Mouse (Mus musculus): ENCODE data around the gene Shank1. TPM values are rescaled to one million over a fixed set of nuclear protein-coding genes. Genes with fewer than 3 reads are reported as not detected.

The Shank1 gene
- total RNA-seq, 2 experiments from 2014 or later, result 566 to 582 TPM

Other genes with a start within 250 kb of the Shank1 start
- gene Klk1b21, start 207.9 kb upstream of the Shank1 start, total RNA-seq (2021), result not detected
- not detected for gene Klk1b22, start 197.6 kb upstream of the Shank1 start, total RNA-seq (2021)
- gene Klk1b16, start 173.5 kb upstream of the Shank1 start, total RNA-seq (2021), result not detected
- not detected for gene Klk1b24, start 122.0 kb upstream of the Shank1 start, total RNA-seq (2021)
- not detected for gene Klk1b3, start 112.1 kb upstream of the Shank1 start, total RNA-seq (2021)
- gene Klk1b4, start 102.8 kb upstream of the Shank1 start, total RNA-seq (2021), result not detected
- gene Klk1b5, start 94.3 kb upstream of the Shank1 start, total RNA-seq (2021), result not detected
- gene Klk1, start 84.9 kb upstream of the Shank1 start, total RNA-seq (2021), result not detected
- gene Gm36864, start 74.1 kb upstream of the Shank1 start, total RNA-seq (2021), result not detected
- 1 to 10 TPM; 1.4 to 1.5 TPM for gene 1700028J19Rik, start 63.6 kb upstream of the Shank1 start, total RNA-seq (2021)
- 100 to 1,000 TPM in 1 of 2 experiments, 10 to 100 TPM in 1; 83.1 to 105 TPM for gene 2410002F23Rik, start 63.5 kb upstream of the Shank1 start, total RNA-seq (2021)
- gene Acp4, start 52.9 kb upstream of the Shank1 start, total RNA-seq (2021), result not detected
- gene Gm15517, start 48.8 kb upstream of the Shank1 start, total RNA-seq (2021), result not detected
- 1 to 10 TPM; 2.5 to 2.8 TPM for gene Clec11a, start 3.4 kb upstream of the Shank1 start, total RNA-seq (2021)
- 10 to 100 TPM; 95.5 to 98.4 TPM for gene Syt3, start 73.8 kb downstream of the Shank1 start, total RNA-seq (2021)
- 1 to 10 TPM; 2.3 TPM for gene 1700008O03Rik, start 75.6 kb downstream of the Shank1 start, total RNA-seq (2021)
- 100 to 1,000 TPM; 299 to 301 TPM for gene Lrrc4b, start 118.8 kb downstream of the Shank1 start, total RNA-seq (2021)
- 10 to 100 TPM; 15.0 to 15.4 TPM for gene Aspdh, start 155.1 kb downstream of the Shank1 start, total RNA-seq (2021)
- gene Josd2, start 157.7 kb downstream of the Shank1 start, total RNA-seq (2021), result 10 to 100 TPM; 60.7 to 64.3 TPM
- 100 to 1,000 TPM; 163 to 173 TPM for gene Emc10, start 186.3 kb downstream of the Shank1 start, total RNA-seq (2021)
- 10 to 100 TPM; 29.8 to 48.4 TPM for gene Fam71e1, start 186.3 kb downstream of the Shank1 start, total RNA-seq (2021)
- gene Mybpc2, start 214.4 kb downstream of the Shank1 start, total RNA-seq (2021), result under 1 TPM in 1 of 2 experiments, not detected in 1; 0.10 TPM
- gene Spib, start 221.8 kb downstream of the Shank1 start, total RNA-seq (2021), result not detected
- gene Pold1, start 238.6 kb downstream of the Shank1 start, total RNA-seq (2021), result 1 to 10 TPM; 5.8 to 8.8 TPM
- gene Nr1h2, start 243.7 kb downstream of the Shank1 start, total RNA-seq (2021), result 10 to 100 TPM; 58.7 to 63.2 TPM

Measured in layer of hippocampus, postnatal 14 days (tissue).